Mouse (Mus musculus): ENCODE data around the gene Alpl.

Gene Alpl

DNA sequence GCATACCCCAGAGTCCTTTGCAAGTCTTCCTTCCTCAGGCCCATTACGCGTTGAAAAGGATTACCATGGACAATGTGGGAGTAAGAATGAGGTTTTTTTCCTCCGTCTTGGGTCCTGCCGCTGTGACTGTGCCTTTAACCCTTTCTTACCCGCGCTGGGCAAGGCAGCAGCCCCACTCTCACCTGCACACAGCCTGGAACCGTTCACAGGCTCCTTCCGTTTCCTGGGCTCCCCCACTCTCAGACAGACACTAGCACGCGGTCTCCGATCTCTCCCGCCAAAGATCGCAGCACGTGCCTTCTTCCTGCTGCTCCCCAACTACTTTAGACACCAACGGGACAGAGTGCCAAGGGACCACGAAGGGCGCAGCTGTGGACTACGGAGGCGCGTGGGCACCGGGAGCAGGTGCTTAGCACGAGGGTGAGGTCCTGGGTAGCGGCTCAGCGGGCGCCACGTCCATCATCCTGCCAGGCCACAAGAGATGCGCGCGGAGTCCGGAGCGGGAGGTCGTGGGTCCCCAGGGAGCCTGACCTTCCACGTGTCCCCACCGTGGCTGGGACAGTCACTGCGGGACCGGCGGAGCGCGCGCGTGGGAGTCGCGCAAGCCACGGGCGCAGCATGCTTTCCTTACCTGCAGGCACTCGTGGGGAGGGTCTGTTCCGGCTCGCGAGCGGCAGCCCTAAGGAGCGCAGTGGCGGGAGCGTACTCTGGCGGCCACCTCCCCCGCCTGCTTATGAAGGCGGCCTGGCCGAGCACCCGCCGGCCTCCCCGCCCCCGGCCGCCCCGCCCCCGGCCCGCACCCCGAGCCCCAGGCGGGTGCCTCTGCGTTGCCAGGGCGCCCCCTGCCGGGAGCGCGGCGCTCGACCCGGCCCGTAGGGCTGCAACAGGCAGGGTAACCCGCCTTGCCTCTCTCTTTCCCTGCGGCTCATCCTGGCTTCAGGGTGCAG lies at the start of gene Alpl:
Gene Alpl (minus strand): TSS at position 774 of the 947 bp plus-strand sequence.
- peak; percentile 81 to 89 for DNase-seq (ENCODE audit: inconsistent age in 2 of 2, low spot score in 1 of 2)

GRCm38 (mm10) chr4:137844656-137845055 lies 48.5 kb upstream of the Alpl start:
- peak; percentile 71 to 88 for DNase-seq (ENCODE audit: inconsistent age in 2 of 2, low spot score in 1 of 2)

GRCm38 (mm10) chr4:137839452-137839851 lies 43.3 kb upstream of the Alpl start:
- DNase-seq (ENCODE audit: inconsistent age in 2 of 2, low spot score in 1 of 2): peak; percentile 74 to 86

- DNase-seq (ENCODE audit: inconsistent age in 2 of 2, low spot score in 1 of 2): peak in 1 of 2 experiments; percentile 61
Observed at GRCm38 (mm10) chr4:137838791-137839190, 42.6 kb upstream of the Alpl start.

DNA sequence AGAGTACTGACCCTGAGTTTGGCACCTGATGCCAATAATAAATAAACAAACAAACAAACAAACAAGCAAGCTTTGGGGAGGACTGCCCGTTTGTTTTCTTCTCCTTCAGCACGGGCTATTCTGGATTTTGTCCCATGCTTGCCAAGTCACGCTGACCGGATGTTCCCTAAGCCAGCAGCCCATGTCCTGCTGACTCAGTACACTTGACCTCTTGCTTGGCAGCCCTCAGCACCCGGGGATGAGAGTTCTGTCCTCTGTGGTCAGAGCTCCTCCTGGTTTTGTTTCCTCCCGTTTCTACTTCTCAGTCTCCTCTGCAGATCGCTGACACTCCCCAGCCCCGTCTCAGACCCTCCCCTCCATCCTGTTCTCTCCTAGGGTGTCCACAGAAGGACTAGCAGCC lies 41.6 kb upstream of the Alpl start:
- peak; percentile 86 to 89 for DNase-seq (ENCODE audit: inconsistent age in 2 of 2, low spot score in 1 of 2)

DNA sequence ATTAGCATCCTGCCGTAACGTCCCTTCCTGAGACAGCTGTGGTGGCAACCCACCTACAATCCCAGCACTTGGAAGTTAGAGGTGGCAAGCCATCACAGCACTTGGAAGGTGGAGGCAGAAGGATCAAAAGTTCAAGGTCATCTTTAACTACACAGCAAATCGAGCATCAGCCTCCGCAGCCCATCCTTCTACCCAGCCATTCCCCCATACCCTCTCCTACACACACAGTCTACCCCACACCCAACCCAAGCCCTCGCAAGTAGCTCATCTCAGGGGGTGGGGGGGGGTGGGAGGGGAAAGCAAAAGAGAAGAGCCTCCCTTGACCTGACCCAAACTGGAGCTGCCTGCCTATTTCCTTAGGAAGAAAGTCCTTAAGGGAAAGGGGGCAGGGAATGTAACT lies 40.6 kb upstream of the Alpl start:
- no peak for DNase-seq (ENCODE audit: inconsistent age in 2 of 2, low spot score in 1 of 2)

- peak; percentile 84 to 93 for DNase-seq (ENCODE audit: inconsistent age in 2 of 2, low spot score in 1 of 2)
Observed at GRCm38 (mm10) chr4:137835624-137836337, 39.6 kb upstream of the Alpl start.

DNA sequence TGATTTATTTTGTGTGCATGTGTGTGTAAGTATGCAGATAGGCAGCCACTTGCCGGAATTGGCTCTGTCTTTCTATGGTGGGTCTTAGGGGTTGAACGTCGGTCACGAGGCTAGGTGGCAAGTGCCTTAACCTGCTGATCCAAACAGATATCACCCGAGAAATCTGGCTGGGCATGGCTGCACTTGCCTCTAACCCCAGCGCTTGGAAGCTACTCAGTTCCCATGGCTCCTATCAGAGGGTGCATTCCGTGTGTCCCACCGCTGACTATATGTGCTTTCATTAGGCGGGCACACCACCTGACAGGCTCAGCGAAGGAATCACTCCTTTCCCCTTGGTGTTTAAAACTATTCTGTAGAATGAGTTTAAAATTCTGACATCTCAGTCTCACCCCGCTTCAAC lies 35.4 kb upstream of the Alpl start:
- DNase-seq (ENCODE audit: inconsistent age in 2 of 2, low spot score in 1 of 2): no peak

DNA sequence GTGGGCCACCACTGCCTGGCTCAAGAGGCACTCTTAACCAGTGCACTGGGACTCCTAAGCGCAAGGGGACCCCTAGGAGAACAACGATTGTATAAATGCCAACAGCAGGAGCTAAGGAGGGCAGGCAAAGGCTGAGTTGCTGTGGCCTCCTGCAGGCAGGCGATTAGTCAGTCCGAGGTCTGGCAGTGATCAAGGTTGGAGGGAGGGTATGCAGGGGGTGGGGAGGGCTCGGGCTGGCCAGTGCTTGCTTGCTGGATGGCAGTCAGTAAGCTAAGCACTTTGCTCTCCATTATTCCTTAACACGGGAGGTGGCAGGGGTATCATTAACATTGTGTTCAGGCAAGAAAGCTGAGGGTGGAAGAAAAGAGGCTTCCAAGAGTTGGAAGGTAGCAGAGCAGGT lies 34.2 kb upstream of the Alpl start:
- peak; percentile 59 to 74 for DNase-seq (ENCODE audit: inconsistent age in 2 of 2, low spot score in 1 of 2)

DNA sequence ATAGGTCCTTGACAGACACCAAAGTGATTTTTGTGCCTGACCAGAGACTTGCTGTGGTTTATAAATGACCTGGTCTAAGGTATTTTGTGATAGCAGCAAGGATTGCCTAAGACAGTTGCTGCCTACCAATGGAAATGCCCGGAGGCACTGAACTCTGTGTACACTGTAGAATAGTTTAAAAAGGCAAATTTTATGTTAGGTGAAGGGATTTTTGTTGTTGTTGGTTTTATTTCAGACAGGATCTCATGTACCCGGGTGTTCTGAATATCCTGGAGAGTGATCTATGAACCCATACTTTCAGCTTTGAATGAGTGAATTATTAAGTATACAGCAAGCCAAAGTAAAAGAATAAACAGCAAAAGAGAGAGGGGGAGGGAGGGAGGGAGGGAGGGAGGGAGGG lies 28.7 kb upstream of the Alpl start:
- DNase-seq (ENCODE audit: inconsistent age in 2 of 2, low spot score in 1 of 2): no peak

DNA sequence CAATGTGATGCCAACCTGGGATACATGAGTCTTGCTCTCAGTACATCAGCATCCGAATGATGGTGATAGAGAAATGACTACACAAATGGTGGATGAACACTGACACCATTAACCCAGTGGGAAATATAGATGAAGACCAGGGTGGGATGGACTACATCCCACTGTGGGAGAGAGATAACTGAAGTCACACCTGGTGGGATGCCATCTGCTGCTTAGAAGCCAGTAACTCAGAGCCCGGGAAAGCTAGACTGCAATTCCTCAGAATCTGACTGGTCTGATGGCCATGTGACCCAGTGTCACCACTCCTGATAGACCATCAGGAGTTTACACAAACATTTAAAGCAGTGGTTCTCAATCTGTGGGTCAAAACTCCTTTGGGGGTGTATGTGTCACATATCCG lies 27.4 kb upstream of the Alpl start:
- no peak for DNase-seq (ENCODE audit: inconsistent age in 2 of 2, low spot score in 1 of 2)

- peak; percentile 50 to 56 for DNase-seq (ENCODE audit: inconsistent age in 2 of 2, low spot score in 1 of 2)
Observed at GRCm38 (mm10) chr4:137822537-137822936, 26.4 kb upstream of the Alpl start.

- DNase-seq (ENCODE audit: inconsistent age in 2 of 2, low spot score in 1 of 2): no peak
Observed at GRCm38 (mm10) chr4:137820721-137821120, 24.5 kb upstream of the Alpl start.

GRCm38 (mm10) chr4:137819487-137819886 lies 23.3 kb upstream of the Alpl start:
- no peak for DNase-seq (ENCODE audit: inconsistent age in 2 of 2, low spot score in 1 of 2)

DNA sequence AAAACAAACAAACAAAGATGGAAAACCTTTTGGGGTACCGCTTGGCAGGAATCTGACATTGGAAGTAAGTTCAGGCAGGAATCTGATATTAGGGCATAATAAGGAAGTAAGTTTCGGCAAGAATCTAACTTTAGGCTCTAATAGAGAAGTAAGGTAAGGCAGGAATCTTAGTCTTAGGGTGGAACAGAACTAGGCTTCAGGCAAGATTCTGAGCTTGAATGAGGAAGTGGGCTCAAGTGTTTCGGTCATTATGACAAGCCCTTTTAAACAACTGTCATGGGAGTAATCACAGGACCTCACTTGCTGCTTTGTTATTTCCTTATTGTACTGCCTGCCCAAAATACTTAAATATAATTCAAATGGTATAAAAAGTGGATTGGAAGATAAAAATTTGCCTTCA lies 22.2 kb upstream of the Alpl start:
- DNase-seq (ENCODE audit: inconsistent age in 2 of 2, low spot score in 1 of 2): no peak

DNA sequence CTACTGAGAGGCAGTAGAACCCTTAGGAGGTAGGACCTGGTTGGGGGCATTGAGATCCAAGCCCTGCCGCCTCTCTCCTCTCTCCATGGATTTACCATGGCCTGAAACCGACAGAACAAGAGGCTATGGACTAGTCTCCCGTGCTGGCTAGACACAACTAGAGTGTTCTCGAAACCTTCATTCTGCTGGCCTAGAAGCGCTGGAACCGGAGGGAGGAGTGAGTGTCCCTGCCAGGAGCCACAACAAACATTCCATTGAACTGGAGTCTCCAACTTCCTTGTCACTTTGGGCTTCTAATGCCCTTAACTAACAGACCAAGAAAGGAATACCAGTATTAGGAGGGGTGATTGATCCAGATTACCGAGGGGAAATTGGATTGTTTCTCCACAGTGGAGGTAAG lies 20.0 kb upstream of the Alpl start:
- DNase-seq (ENCODE audit: inconsistent age in 2 of 2, low spot score in 1 of 2): no peak

DNA sequence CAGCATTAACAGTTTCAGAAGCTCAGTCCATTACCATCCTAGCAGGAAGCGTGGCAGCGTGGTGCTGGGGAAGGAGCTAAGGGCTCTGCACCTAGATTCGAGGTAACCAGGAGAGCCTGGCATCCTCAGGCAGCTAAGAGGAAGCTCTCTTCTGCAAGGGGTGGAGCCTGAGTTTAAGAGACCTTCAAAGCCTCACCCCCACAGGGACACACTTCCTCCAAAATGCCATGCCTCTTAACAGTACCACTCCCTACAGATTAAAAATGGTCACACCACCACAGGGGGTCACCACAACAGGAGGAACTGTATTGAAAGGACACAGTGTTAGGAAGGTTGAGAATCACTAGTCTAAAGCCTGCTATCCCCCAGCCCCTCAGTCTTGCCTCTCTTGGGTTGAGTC lies 19.3 kb upstream of the Alpl start:
- no peak for DNase-seq (ENCODE audit: inconsistent age in 2 of 2, low spot score in 1 of 2)

DNA sequence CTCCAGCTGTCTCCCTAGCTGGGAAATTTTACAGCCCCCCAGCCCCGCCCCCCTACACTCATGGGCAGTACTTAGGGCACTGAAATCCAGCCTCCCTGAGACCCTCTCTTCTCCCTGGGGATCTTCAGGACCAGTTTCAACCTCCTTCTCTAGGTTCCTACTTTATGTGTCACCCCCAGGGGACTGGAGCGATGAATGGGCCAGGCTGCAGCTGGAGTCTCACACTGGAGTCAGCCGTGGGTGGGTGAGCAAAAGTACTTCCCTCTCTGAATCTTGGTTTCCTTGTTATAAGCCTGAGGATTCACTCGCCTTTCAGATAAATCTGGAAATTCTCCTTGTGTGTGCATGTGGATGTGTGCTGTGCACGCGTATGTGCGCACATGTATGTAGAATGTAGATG lies 18.0 kb upstream of the Alpl start:
- no peak for DNase-seq (ENCODE audit: inconsistent age in 2 of 2, low spot score in 1 of 2)

- DNase-seq (ENCODE audit: inconsistent age in 2 of 2, low spot score in 1 of 2): no peak
Observed at GRCm38 (mm10) chr4:137812946-137813708, 16.9 kb upstream of the Alpl start.

DNA sequence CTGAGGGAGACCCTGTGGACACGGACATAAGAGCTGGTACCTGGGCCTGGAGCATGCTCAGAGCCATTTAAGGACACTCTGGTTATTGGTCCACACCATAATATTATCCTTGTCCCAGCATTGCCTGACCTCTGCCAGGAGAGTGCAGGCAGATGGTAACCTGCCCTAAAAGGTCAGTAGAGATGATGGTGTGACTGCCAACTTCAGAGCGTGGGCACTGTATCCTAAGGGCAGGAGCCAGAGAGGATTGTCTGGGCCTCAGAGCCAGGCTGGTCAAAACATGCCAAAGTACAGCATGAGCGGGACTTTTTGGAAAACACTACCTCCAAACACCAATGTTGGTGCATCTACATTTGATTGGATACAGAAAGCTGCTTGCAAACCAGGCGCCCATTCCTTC lies 13.8 kb upstream of the Alpl start:
- DNase-seq (ENCODE audit: inconsistent age in 2 of 2, low spot score in 1 of 2): no peak

GRCm38 (mm10) chr4:137807301-137807851 lies 11.2 kb upstream of the Alpl start:
- DNase-seq (ENCODE audit: inconsistent age in 2 of 2, low spot score in 1 of 2): no peak
